Mouse (Mus musculus): Measurements from ENCODE around the gene Nkd1. TPM values are rescaled to one million over a fixed set of nuclear protein-coding genes. Genes with fewer than 3 reads are reported as not detected.
A peak's percentile ranks its signal among the peaks of the same experiment; 100 is the strongest.

The Nkd1 gene
- polyA plus RNA-seq, 1 experiment: 143 TPM

GRCm38 (mm10) chr8:88604065-88605038 lies 83.2 kb downstream of the Nkd1 start:
- Histone ChIP-seq H3K4me3 (replicated peaks; ENCODE audit: extremely low read depth, low read depth, low read length) (no peak overlapping the region), H3K4me1 (ENCODE audit: control insufficient read depth, insufficient read depth, low read length) (no peaks in the 10 kb centered on the region)
- no peak for TF ChIP-seq CTCF (IDR thresholded peaks at IDR 0.05; ENCODE audit: insufficient read depth, low read length)
- no peak for TF ChIP-seq POLR2A (IDR thresholded peaks at IDR 0.05; ENCODE audit: borderline replicate concordance, extremely low read depth, low read depth, low read length)
- 22% methylated on average over 18 of the region's 20 CpGs for WGBS
- DNase-seq: no peak

- WGBS: 28% methylated on average over 13 of the region's 13 CpGs
- peak; percentile 39 for DNase-seq
- no peak for TF ChIP-seq CTCF (IDR thresholded peaks at IDR 0.05; ENCODE audit: insufficient read depth, low read length)
- no peak for TF ChIP-seq POLR2A (IDR thresholded peaks at IDR 0.05; ENCODE audit: borderline replicate concordance, extremely low read depth, low read depth, low read length)
- Histone ChIP-seq H3K4me1 (ENCODE audit: control insufficient read depth, insufficient read depth, low read length) (no peaks in the 10 kb centered on the region), H3K4me3 (replicated peaks; ENCODE audit: extremely low read depth, low read depth, low read length) (no peak overlapping the region)
These were observed 84.3 kb downstream of the Nkd1 start for GRCm38 (mm10) chr8:88605361-88606040.

GRCm38 (mm10) chr8:88609036-88609435 lies 87.9 kb downstream of the Nkd1 start:
- no peak for TF ChIP-seq POLR2A (IDR thresholded peaks at IDR 0.05; ENCODE audit: borderline replicate concordance, extremely low read depth, low read depth, low read length)
- TF ChIP-seq CTCF (IDR thresholded peaks at IDR 0.05; ENCODE audit: insufficient read depth, low read length): no peak
- 81% methylated on average over 8 of the region's 8 CpGs for WGBS
- Histone ChIP-seq H3K4me3 (replicated peaks; ENCODE audit: extremely low read depth, low read depth, low read length) (no peak overlapping the region), H3K4me1 (ENCODE audit: control insufficient read depth, insufficient read depth, low read length) (no peaks in the 10 kb centered on the region)
- DNase-seq: no peak

GRCm38 (mm10) chr8:88610271-88610670 lies 89.1 kb downstream of the Nkd1 start:
- 80% methylated on average over 6 of the region's 6 CpGs for WGBS
- Histone ChIP-seq H3K4me3 (replicated peaks; ENCODE audit: extremely low read depth, low read depth, low read length) (no peak overlapping the region), H3K4me1 (ENCODE audit: control insufficient read depth, insufficient read depth, low read length) (no peaks in the 10 kb centered on the region)
- DNase-seq: no peak
- TF ChIP-seq POLR2A (IDR thresholded peaks at IDR 0.05; ENCODE audit: borderline replicate concordance, extremely low read depth, low read depth, low read length) (no peak), CTCF (IDR thresholded peaks at IDR 0.05; ENCODE audit: insufficient read depth, low read length) (no peak)

DNA sequence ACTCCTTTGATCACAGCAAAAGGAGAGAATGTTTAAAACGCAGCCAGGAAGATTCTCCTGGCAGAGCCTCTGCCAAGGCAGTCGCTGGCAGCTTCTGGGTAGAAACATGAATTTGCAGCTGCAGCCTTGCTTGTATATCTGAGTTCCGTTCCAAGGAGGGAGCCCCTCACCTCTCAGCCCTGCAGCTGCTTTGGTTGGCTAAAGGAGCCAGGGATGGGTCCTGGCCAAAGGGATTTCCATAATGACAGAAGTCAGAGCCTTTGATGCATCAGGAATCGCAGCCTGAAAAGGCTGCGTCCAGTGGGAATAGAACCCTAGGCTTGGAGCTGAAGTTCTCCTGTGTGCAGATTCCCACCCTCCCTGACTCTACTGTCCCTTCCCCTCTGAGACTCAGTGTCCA lies 93.8 kb downstream of the Nkd1 start:
- Histone ChIP-seq H3K4me3 (replicated peaks; ENCODE audit: extremely low read depth, low read depth, low read length) (no peak overlapping the region), H3K4me1 (ENCODE audit: control insufficient read depth, insufficient read depth, low read length) (no peaks in the 10 kb centered on the region)
- 67% methylated on average over 5 of the region's 5 CpGs for WGBS
- TF ChIP-seq CTCF (IDR thresholded peaks at IDR 0.05; ENCODE audit: insufficient read depth, low read length): no peak
- no peak for TF ChIP-seq POLR2A (IDR thresholded peaks at IDR 0.05; ENCODE audit: borderline replicate concordance, extremely low read depth, low read depth, low read length)
- DNase-seq: no peak

DNA sequence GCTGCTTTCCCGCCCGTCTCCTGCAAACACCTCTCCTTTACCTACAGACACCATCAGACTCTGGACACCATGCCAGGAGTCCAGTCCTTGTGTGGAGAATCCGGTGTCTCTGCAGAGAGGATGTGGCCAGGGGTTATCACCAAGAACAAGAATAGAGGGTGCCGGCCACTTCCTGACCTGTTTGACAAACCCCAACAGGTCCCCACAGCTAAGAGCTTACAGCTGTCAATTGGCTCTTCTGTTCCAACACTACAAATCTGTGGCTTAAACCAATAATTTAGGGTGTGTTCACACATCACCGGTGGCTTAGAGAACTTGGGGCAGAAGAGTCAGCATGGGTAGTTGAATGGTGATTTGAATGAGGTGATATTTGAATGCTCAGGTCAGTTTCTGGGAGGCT lies 97.5 kb downstream of the Nkd1 start:
- no peak for DNase-seq
- no peak overlapping the region for H3K4me3 ChIP-seq (replicated peaks; ENCODE audit: extremely low read depth, low read depth, low read length)
- WGBS: 48% methylated on average over 5 of the region's 5 CpGs
- no peak for TF ChIP-seq CTCF (IDR thresholded peaks at IDR 0.05; ENCODE audit: insufficient read depth, low read length)
- TF ChIP-seq POLR2A (IDR thresholded peaks at IDR 0.05; ENCODE audit: borderline replicate concordance, extremely low read depth, low read depth, low read length): no peak
- 0 out of 2 replicates have a peak, but pooled peaks cover 2% of the 10 kb centered on the region for H3K4me1 ChIP-seq (ENCODE audit: control insufficient read depth, insufficient read depth, low read length)

GRCm38 (mm10) chr8:88619513-88619912 lies 98.4 kb downstream of the Nkd1 start:
- 47% methylated on average over 3 of the region's 3 CpGs for WGBS
- no peak overlapping the region for H3K4me3 ChIP-seq (replicated peaks; ENCODE audit: extremely low read depth, low read depth, low read length)
- 0 out of 2 replicates have a peak, but pooled peaks cover 2% of the 10 kb centered on the region for H3K4me1 ChIP-seq (ENCODE audit: control insufficient read depth, insufficient read depth, low read length)
- no peak for DNase-seq
- TF ChIP-seq CTCF (IDR thresholded peaks at IDR 0.05; ENCODE audit: insufficient read depth, low read length) (peak; percentile 42), POLR2A (IDR thresholded peaks at IDR 0.05; ENCODE audit: borderline replicate concordance, extremely low read depth, low read depth, low read length) (no peak)

GRCm38 (mm10) chr8:88620931-88621330 lies 99.8 kb downstream of the Nkd1 start:
- H3K4me3 ChIP-seq (replicated peaks; ENCODE audit: extremely low read depth, low read depth, low read length): no peak overlapping the region
- 58% methylated on average over 5 of the region's 5 CpGs for WGBS
- TF ChIP-seq POLR2A (IDR thresholded peaks at IDR 0.05; ENCODE audit: borderline replicate concordance, extremely low read depth, low read depth, low read length) (no peak), CTCF (IDR thresholded peaks at IDR 0.05; ENCODE audit: insufficient read depth, low read length) (no peak)
- 0 out of 2 replicates have a peak, but pooled peaks cover 2% of the 10 kb centered on the region for H3K4me1 ChIP-seq (ENCODE audit: control insufficient read depth, insufficient read depth, low read length)
- no peak for DNase-seq

DNA sequence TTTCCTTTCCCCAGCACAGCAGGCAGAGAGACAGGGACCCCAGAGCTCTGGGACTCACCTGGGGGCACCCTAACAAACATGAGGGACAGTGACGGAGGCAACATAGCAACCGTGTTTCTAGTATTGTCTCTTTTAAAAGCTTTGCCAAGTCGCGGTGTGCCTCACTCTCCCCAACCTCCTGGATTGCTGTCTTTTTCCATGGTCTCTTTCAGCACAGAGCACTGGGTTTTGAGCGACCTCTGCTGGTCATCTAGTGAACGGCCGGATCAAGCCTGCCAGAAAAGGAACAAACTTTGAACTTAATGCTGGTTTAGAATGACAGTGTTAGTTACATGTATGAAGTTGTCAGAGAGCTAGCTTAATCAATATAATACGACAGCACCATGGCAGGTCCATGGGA lies 100.3 kb downstream of the Nkd1 start:
- 1% methylated on average over 8 of the region's 8 CpGs for WGBS
- DNase-seq: peak; percentile 77
- TF ChIP-seq POLR2A (IDR thresholded peaks at IDR 0.05; ENCODE audit: borderline replicate concordance, extremely low read depth, low read depth, low read length) (no peak), CTCF (IDR thresholded peaks at IDR 0.05; ENCODE audit: insufficient read depth, low read length) (peak; percentile 96)

More for the DNA sequence above, 100.3 kb downstream of the Nkd1 start:
- Histone ChIP-seq H3K4me1 (ENCODE audit: control insufficient read depth, insufficient read depth, low read length) (0 out of 2 replicates have a peak, but pooled peaks cover 2% of the 10 kb centered on the region), H3K4me3 (replicated peaks; ENCODE audit: extremely low read depth, low read depth, low read length) (no peak overlapping the region)

Measured in lung, adult 2 months (tissue).